Mouse (Mus musculus) bone marrow, adult 2 months (tissue): ENCODE results near the gene Samd5. TPM values are rescaled to one million over a fixed set of nuclear protein-coding genes. Genes with fewer than 3 reads are reported as not detected.

Experiments used
- H3K27ac ChIP-seq: fragments of 200-500 bp; 2 replicates; pipeline ENCODE4 v1.5.1; 2012; ENCODE audit warnings: low read depth, mild to moderate bottlenecking, control low read depth, inconsistent platforms, low read length; ENCODE audit not compliant: control insufficient read depth, poor library complexity, insufficient read depth
- H3K4me1 ChIP-seq: fragments of 200-500 bp; 2 replicates; pipeline ENCODE4 v1.6.1; 2011; ENCODE audit warnings: low read length; ENCODE audit not compliant: control insufficient read depth, insufficient read depth
- H3K4me3 ChIP-seq: fragments of 200-500 bp; replicated peaks from 2 replicates; pipeline ENCODE3; 2011; ENCODE audit warnings: mild to moderate bottlenecking, low read depth, low read length, control low read depth; ENCODE audit not compliant: control insufficient read depth
- CTCF ChIP-seq: fragments of 200-500 bp; IDR thresholded peaks from 2 replicates; pipeline ENCODE4 v1.5.1; 2011; ENCODE audit warnings: low read length, control low read depth; ENCODE audit not compliant: control insufficient read depth, insufficient read depth
- POLR2A ChIP-seq: fragments of 200-500 bp; IDR thresholded peaks from 2 replicates; pipeline ENCODE4 v1.6.1; 2011; ENCODE audit warnings: low read depth, mild to moderate bottlenecking, control low read depth, low read length, borderline replicate concordance; ENCODE audit not compliant: control insufficient read depth
- WGBS: fragments of 180-500 bp; shearing (Covaris S2); methylation state at CpG from one replicate; pipeline ENCODE4 v1.1.7; 2018; 5-methylcytosine and 5-hydroxymethylcytosine counted together
- polyA plus RNA-seq: library from polyadenylated mRNA; stranded (reverse); fragments of >200 nt; gene quantifications from 2 replicates; pipeline ENCODE4 v1.2.4, GENCODE M21; 2011; ENCODE audit warnings: low replicate concordance; ENCODE audit not compliant: missing spikeins, insufficient read depth, insufficient read length

The Samd5 gene
- polyA plus RNA-seq, 1 experiment = not detected

GRCm38 (mm10) chr10:9673276-9673675 is 1.7 kb downstream of the Samd5 start:
- TF ChIP-seq POLR2A (no peak), CTCF (no peak)
- Histone ChIP-seq H3K27ac (no peak overlapping the region), H3K4me1 (no peaks in the 10 kb centered on the region), H3K4me3 (no peak overlapping the region)

GRCm38 (mm10) chr10:9672751-9673150 is 2.3 kb downstream of the Samd5 start:
- Histone ChIP-seq H3K4me3 (no peak overlapping the region), H3K27ac (no peak overlapping the region), H3K4me1 (no peaks in the 10 kb centered on the region)
- 80% methylated on average over 5 of the region's 5 CpGs for WGBS
- TF ChIP-seq CTCF (no peak), POLR2A (no peak)

- no peak for TF ChIP-seq POLR2A
- no peak for TF ChIP-seq CTCF
- no peak overlapping the region for H3K4me3 ChIP-seq
- WGBS = 79% methylated on average over 6 of the region's 6 CpGs
- no peaks in the 10 kb centered on the region for H3K4me1 ChIP-seq
- H3K27ac ChIP-seq = no peak overlapping the region
These were observed 4.7 kb downstream of the Samd5 start for GRCm38 (mm10) chr10:9670351-9670750.

GRCm38 (mm10) chr10:9668791-9669190 is 6.2 kb downstream of the Samd5 start:
- no peak for TF ChIP-seq CTCF
- TF ChIP-seq POLR2A = no peak
- Histone ChIP-seq H3K4me3 (no peak overlapping the region), H3K27ac (no peak overlapping the region), H3K4me1 (no peaks in the 10 kb centered on the region)
- WGBS = 76% methylated on average over 4 of the region's 4 CpGs

GRCm38 (mm10) chr10:9652946-9653345 is 22.1 kb downstream of the Samd5 start:
- TF ChIP-seq POLR2A = no peak
- no peak for TF ChIP-seq CTCF
- Histone ChIP-seq H3K4me1 (no peaks in the 10 kb centered on the region), H3K4me3 (no peak overlapping the region), H3K27ac (no peak overlapping the region)
- 91% methylated on average over 5 of the region's 5 CpGs for WGBS

- no peak overlapping the region for H3K27ac ChIP-seq
- TF ChIP-seq CTCF = no peak
- no peak for TF ChIP-seq POLR2A
- no peaks in the 10 kb centered on the region for H3K4me1 ChIP-seq
- H3K4me3 ChIP-seq = no peak overlapping the region
- 9% methylated on average over 6 of the region's 6 CpGs for WGBS
These were observed 24.8 kb downstream of the Samd5 start for GRCm38 (mm10) chr10:9650050-9650825.

GRCm38 (mm10) chr10:9648464-9648863 is 26.5 kb downstream of the Samd5 start:
- H3K27ac ChIP-seq = no peak overlapping the region
- no peaks in the 10 kb centered on the region for H3K4me1 ChIP-seq
- no peak overlapping the region for H3K4me3 ChIP-seq
- no peak for TF ChIP-seq CTCF
- no peak for TF ChIP-seq POLR2A
- 57% methylated on average over 2 of the region's 2 CpGs for WGBS

GRCm38 (mm10) chr10:9647741-9648140 is 27.3 kb downstream of the Samd5 start:
- H3K4me1 ChIP-seq = no peaks in the 10 kb centered on the region
- H3K4me3 ChIP-seq = no peak overlapping the region
- H3K27ac ChIP-seq = no peak overlapping the region
- no peak for TF ChIP-seq POLR2A
- TF ChIP-seq CTCF = no peak
- WGBS = 79% methylated on average over 6 of the region's 6 CpGs

GRCm38 (mm10) chr10:9646391-9646790 is 28.6 kb downstream of the Samd5 start:
- TF ChIP-seq CTCF (no peak), POLR2A (no peak)
- H3K4me3 ChIP-seq = no peak overlapping the region
- no peaks in the 10 kb centered on the region for H3K4me1 ChIP-seq
- H3K27ac ChIP-seq = no peak overlapping the region
- WGBS = 67% methylated on average over 3 of the region's 3 CpGs
